Mouse (Mus musculus) CD4-positive, CD25-positive, alpha-beta regulatory T cell, adult 2 months (primary cell): ENCODE measurements around the gene Prlr.

Experiments
- DNase-seq: peaks from one replicate; pipeline ENCODE4 v3.0.0-alpha.2; 2012; ENCODE audit warnings: low read depth, low spot score

Gene Prlr

GRCm38 (mm10) chr15:10313522-10314455 lies 136.8 kb downstream of the Prlr start:
- DNase-seq: peak; percentile 66

- no peak for DNase-seq
These were observed 148.0 kb downstream of the Prlr start, which contains the start of gene Gm21973 for GRCm38 (mm10) chr15:10325080-10325479. Gm21973 (plus strand) TSS chr15:10325380.

GRCm38 (mm10) chr15:10330626-10331025 lies 153.6 kb downstream of the Prlr start:
- DNase-seq: no peak

GRCm38 (mm10) chr15:10332566-10332965 lies 155.5 kb downstream of the Prlr start:
- no peak for DNase-seq

- no peak for DNase-seq
These were observed 161.6 kb downstream of the Prlr start for GRCm38 (mm10) chr15:10338606-10339005.

- no peak for DNase-seq
These were observed 170.0 kb downstream of the Prlr start for GRCm38 (mm10) chr15:10347044-10347443.

- no peak for DNase-seq
These were observed 181.3 kb downstream of the Prlr start, which contains the start of gene Agxt2 for GRCm38 (mm10) chr15:10358039-10358948. Agxt2 (plus strand) TSS chr15:10358532.

- DNase-seq: no peak
These were observed 189.3 kb downstream of the Prlr start for GRCm38 (mm10) chr15:10366331-10366730.

- no peak for DNase-seq
These were observed 198.4 kb downstream of the Prlr start for GRCm38 (mm10) chr15:10375404-10375803.

- DNase-seq: no peak
These were observed 201.4 kb downstream of the Prlr start for GRCm38 (mm10) chr15:10378338-10378959.

GRCm38 (mm10) chr15:10379757-10380458 lies 202.9 kb downstream of the Prlr start:
- no peak for DNase-seq

GRCm38 (mm10) chr15:10387263-10387662 lies 210.2 kb downstream of the Prlr start:
- no peak for DNase-seq
